Mouse (Mus musculus): ENCODE data around the gene Rb1.

Rb1 gene

DNA sequence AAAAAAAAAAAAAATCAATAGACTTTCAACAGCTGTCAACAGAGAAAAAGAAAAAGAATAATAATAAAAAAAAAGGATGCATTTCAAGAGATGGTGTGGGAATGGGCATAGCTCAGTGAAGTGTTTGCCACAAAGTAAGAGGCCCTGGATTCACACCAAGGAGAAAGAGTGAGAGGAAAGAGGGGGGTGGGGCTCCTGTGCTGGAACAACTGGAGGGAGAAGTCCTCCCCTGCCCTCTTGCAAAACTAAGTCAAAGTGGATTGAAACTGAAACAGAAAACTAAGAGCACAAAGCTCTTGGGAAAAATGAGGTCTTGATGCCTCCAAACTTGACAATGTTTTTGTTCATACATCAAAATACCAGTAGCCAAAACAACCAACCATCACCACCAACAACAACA is 116.4 kb downstream of the Rb1 start:
- DNase-seq (ENCODE audit: low spot score): no peak

DNA sequence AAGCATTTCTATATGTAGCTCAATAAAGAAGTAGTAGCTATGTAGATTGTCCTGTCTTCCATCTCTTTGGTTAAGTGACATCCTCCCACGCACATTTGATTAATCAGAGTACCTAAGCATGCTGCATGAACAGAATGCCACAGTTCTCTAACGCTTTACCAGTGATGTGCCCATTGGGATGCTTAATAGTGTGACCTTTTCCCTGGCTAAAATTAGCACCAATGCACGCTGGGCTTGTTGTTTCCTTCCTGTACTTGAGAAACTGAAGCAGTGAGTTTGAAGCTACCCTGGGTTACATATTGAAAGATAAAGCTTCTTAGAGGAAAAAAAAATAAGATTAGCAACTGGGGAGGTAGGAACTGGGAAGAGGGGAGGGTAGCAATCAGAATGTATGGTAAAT is 121.6 kb downstream of the Rb1 start:
- DNase-seq (ENCODE audit: low spot score): no peak

DNA sequence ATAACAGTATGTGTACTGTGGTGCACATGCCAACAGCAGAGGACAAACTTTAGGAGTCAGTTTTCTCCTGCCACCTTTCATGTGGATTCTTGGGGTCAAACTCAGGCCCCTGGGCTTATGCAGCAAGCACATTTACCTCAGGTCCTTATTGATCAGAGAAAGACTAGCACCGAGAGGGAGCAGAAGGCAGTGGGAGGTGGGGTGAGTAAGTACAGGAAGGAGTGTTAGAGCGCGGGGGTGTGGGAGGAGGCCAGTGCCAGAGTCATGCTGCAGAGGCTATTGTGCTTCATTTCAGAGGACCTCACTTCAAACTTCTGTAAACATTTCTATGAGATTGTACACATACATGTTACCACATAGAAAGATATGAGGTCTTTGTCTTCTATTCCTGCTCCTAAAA is 124.2 kb downstream of the Rb1 start:
- DNase-seq (ENCODE audit: low spot score): no peak

DNA sequence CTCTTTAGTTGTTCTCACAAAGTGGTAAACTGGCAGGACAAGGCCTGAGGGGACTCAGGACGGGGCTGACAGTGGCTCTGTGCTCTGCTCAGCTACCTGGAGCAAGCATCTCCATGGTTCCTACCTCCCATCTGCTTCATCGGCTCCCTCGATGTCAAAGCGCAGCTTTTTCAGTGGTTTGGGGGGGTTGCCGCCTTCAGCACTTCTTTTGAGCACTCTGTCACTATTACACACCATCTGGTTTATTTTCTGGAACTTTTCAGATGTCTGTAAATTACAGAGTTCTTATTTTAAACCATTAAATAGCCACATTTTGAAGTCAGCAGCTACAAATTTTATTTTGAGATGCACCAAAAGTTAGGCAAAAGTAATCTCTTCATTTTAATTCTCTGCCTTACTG is 126.6 kb downstream of the Rb1 start:
- no peak for DNase-seq (ENCODE audit: low spot score)

DNA sequence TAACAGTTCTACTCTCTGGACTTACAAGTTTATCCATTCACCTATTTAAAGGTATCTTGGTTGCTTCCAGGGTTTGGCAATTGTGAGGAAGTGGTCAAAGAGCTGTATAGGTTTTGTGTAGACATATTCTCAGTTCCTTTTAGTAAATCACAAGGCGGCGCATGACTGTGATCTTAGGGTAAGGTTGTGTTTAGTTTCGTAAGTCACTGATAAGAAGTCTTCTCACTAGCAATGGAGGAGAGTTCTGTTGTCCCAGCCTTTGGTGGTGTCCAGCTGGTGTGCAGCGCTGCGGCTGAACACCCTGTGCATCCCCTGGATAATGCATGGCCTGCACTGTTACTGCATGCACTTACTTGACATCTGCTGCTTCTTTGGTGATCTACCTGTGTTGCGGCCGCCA is 138.7 kb downstream of the Rb1 start:
- DNase-seq (ENCODE audit: low spot score): no peak

DNA sequence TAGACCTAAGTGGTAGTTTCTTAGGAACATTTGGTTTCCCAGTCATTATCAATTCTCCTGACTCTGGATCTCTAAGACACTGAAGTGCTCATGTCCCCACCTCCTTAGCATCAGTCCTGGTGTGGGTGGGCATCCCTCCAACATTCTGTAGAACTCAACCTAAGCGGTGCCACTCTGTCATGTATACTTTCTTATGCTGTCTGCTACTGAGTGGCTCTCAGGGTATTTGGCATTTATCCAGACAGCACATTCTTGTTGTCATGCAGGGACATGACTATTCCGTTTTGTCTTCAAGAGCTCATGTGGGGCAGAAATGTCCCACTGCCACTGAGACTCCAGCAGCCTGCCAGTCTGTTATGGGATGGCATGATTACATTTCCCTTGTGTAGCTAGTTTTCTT is 144.5 kb downstream of the Rb1 start:
- DNase-seq (ENCODE audit: low spot score): no peak

DNA sequence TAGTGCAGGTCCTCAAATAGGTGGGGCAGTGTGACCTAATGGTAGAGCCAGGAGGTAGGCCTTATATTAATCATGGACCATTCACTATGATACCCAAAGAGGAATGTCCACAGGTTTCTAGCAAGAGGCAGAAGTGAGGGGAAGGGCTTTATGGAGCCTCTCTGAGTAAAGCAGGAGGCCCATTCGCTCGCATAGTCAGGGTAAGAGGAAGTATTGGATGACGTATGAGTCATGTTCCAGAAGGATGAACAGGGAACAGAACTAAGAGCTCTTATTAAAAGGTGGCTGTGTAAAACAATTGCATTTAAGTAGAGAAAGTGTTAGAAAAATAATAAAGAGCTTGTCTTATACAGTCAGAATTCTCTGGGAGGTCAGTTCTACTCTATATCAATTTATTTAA is 145.0 kb downstream of the Rb1 start:
- no peak for DNase-seq (ENCODE audit: low spot score)

DNA sequence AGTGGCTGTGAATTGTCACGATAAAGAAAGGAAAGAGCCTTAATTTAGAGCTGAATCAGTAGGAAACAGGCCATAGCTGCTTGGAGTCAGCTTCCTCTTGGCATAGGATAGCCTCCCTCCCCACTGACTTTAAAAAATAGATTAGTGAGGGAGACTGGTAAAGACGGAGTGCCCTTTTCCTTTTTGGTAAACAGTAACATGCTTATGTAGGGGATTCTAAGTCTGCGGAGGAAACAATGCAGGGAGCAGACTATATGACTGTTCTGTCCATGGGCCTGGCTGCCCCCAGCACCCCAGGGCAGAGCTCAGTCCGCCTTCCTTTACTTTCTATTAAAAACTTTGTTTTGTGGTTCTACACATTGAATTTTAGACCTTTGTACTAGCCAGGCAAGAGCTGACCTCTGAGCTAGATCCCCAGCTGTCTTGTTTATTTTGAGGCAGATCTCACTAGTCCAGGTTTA is 146.4 kb downstream of the Rb1 start:
- no peak for DNase-seq (ENCODE audit: low spot score)

DNA sequence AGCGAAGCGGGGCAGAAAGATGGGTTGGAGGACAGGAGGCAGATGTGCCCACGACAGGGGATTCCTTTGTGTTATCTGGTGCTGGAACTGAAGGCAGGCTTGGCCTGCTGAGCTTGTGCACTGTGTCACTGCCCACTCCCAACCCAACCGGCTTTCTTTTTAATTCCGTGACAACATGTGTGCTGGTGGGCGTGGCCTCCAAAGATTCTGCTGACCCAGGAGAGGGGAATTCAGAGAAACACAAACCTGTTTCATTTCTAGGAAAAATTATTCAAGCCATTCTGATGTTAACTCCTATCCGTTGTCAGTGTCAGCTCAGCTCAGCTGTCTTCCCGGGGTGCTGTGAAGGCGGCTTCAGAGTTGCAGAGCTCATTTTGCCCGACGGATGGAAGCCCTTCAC is 147.7 kb downstream of the Rb1 start:
- no peak for DNase-seq (ENCODE audit: low spot score)

DNA sequence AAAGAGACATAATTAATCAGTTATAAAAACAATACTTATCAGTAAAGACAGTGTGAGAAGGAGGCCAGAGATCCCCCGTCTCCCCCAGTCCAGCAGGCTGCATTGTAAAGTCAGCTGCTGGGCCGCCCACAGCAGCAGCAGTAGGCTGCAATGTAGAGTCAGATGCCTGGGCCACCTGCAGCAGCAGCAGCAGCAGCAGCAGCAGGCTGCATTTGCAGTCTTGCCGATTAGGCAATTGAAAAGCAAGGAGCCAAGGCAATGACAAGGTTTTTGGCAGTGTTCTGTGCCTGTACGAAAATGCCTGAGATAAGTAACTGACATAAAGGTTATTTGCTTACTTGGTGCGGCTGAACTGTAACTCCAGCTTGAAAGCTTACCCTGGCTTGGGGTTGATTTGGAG is 149.4 kb downstream of the Rb1 start:
- DNase-seq (ENCODE audit: low spot score): no peak

DNA sequence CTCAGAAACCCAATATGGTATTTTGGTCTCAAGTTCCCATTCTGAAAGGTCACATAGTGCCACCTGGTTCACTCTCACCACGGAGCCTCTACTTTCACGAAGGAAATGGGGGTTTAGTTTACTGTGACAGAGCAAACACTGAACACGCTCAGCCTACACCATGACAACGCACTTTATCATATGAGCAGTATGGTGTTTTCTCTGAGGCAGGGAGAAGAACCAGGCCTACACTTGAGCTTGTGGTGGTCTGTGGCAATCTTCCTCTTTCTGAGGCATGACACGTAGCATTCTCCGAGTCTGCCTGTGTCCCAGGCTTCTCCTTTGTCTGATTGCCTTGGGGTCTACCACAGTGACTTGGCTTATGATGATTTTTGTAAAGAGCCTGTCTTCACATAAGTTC is 149.8 kb downstream of the Rb1 start:
- no peak for DNase-seq (ENCODE audit: low spot score)

DNA sequence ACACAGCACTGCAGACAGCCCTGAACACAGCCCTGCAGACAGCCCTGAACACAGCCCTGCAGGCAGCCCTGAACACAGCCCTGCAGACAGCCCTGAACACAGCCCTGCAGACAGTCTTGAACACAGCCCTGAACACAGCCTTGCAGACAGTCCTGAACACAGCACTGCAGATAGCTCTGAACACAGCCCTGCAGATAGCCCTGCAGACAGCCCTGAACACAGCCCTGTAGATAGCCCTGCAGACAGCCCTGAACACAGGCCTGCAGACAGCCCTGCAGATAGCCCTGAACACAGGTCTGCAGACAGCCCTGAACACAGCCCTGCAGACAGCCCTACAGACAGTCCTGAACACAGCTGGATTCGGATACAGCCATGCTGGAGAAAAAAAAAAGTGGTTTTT is 150.6 kb downstream of the Rb1 start:
- no peak for DNase-seq (ENCODE audit: low spot score)

DNA sequence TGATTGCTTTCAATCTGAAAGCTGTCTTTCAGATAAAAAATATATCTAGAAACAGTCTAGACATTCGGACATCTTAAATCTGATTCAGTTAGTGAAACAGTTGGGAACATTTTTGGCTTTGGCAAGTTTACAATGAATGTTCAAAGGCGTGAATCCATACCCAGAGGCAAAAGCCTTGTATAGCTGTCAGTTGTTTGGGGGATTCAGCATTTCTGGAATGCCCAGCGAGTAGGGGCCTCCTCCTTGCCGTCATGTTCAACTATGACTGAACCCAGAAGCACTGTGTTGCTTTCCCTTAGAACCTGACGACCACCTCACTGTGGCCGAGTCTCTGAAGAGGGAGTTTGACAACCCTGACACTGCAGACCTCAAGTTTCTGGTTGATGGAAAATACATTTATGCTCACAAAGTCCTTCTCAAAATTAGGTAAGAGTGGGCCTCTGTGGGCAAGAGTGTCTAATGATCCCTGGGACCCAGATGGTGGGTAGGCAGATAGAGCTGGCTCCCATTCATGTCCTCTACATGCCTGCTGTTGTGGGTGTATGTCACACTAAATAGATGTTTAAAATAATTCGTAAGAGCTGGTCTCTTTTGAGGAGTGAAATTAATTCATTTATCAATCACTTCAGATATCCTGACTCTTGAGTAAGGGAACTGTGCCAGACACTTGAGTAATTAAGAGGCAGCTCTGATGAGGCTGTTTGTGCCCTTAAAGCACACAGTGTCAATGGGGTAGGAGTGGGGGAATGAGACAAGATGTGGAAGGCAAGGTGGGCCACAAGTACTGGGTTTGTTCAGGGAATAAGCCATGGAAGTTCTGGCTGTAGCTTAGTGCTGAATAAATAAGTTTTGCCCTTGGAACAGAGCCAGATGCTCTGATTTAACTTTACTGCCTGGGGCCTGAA is 151.3 kb downstream of the Rb1 start:
- no peak for DNase-seq (ENCODE audit: low spot score)

DNA sequence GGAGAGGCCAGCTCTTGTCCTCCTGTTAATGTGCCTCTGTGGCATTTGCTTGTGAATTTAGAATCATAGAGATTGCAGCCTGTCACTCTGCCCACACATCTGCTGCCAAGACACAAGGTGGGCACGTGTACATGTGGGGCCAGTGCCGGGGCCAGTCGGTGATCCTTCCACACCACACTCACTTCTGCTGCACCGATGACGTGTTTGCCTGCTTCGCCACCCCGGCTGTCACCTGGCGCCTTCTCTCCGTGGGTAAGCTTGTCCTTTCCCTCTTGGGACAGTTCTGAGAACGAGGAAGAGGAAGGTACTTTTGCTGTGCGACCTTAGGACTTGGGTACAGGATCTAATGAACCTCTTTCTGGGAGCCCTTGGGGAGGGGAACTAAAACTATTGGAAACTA is 152.0 kb downstream of the Rb1 start:
- DNase-seq (ENCODE audit: low spot score): no peak

DNA sequence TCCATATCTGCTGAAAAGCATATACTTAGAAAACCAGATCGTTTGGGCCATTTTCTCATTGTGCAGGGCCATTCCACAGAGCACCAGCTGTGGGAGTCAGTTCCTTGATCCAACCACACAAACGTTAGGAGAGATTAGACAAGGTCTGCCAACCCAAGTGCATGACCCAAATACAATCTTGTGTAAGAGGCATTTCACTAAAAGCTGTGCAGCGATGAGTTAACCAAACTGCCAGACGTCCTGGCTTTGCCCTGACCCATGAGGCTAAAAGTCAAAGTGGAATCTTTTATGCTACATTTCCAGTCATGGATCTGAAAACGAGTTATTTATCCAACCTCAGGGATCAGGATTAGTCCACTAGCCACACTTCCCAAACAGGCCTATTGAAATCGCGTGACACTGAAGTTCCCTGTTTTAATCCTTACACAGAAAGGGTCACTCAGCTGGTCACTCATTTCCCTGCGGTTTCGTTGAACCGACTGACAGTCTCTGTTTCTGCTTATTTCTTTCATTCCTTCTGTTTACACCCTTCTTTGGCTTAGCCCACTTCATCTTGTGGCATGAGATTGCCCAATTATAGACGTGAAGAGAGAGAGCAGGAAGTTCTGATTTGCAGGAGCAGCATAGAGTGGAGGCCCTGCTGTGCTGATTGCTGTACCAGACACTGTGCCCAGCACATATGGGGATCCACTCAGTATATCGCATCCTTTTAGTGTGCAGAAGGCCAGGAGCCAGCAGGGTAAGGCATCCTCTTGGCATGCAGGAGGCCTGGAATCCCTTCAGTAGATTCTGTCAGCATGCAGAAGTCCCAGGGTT is 153.2 kb downstream of the Rb1 start:
- DNase-seq (ENCODE audit: low spot score): no peak

DNA sequence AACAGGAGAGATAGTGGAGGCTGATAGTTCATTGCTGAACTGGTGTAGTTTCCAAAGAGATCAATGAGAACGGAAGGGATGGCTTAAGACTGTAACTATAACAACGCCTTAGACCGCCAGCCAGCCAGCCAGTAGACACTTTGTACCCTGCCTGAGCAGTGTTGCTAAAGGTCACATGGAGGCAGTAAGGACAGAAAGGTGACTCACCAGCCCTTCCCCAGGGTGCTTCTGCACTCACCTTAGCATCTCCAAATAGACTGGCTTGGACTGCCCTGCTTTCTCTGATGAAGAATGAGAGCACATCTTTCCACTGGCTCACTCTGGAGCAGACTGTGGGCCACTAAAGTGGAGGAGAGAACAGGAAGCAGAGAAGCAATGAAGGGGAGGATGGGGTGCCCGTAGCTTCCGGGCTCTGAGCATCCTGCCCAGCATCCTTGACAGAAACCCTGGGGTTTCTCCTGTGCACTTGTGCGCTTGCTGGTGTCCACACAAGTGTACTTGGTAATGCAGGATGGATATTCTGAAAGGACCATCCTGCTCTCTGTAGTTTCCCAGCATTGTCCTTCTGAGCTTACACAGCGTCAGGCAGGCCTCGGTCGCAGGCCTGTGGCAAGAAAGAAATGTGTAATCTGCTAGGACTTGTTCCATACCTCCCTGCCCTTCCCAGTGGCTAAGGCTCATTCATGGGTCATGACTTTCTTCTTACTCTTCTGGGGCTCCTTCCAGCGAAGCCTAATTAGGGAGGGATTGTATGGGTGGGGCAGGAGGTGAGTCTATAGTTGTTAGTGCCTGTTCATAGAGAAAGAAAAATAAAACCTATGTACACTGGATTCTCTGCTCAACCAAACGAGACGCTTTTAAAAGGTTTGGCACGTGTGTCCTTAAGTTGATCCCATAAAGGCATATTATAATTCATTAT is 155.4 kb downstream of the Rb1 start:
- no peak for DNase-seq (ENCODE audit: low spot score)

DNA sequence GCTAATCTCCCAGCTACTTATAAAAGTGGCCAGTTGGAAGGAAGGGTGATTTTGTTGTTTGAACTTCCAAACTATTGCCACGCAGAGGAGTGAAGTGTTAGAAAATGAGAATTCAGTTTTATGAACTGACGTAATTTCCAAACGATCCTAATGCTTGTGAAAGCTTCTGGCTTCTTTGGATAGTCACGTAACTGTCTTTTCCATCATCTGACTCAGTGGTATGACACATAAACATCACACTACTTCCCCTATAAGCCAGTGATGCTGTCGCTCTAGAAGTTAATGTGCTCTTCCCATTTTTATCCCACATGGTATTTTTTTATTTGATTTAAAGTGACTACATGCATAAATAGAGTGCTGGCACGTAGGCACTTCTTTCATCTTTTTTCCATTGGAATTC is 157.0 kb downstream of the Rb1 start:
- no peak for DNase-seq (ENCODE audit: low spot score)

DNA sequence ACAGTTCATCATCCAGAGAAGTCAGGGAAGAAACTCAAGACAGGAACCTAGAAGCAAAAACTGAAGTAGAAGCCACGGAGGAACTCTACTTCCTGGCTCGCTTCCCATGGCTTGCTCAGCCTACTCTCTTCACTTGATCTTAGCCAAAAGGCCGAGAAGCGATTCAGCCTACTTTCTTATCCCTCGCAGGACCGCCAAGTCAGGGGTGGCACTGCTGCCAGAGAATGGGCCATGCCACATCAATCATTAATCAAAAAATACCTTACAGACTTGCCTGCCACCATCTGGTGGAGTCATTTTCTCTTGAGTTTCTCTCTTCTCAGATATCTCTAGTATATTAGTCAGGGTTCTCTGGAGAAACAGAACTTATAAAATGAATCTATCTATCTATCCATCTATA is 160.5 kb downstream of the Rb1 start:
- DNase-seq (ENCODE audit: low spot score): no peak

DNA sequence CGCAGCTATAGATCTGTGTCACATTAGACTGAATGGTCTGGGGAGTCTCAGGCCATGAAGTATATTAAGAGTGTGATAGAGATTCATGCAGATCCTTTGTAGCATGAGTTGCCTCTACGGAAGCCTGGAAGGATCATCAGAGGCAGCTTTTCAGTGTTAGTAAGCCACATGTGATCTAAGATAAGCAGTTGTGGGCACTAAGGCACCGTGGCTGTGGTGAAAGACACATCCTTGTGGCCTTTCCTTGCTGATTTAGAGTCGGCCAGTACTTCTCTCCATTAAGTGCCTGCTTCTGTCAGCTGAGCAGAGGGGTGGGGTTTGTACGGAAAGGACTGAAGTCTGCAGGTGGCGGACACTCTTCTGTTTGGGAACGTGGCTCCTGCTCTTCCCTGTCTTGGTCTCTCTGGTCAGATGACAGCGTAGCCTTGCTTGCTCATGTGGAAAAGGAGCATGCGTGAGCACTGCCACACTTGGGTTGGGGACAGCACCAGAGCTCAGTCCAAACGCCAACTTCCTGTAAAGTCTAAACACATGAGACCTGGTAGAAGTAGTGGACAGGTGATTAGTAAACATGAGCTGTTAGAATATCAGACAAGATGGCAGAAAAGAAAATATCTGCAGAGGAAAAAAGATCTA is 162.1 kb downstream of the Rb1 start:
- no peak for DNase-seq (ENCODE audit: low spot score)

DNA sequence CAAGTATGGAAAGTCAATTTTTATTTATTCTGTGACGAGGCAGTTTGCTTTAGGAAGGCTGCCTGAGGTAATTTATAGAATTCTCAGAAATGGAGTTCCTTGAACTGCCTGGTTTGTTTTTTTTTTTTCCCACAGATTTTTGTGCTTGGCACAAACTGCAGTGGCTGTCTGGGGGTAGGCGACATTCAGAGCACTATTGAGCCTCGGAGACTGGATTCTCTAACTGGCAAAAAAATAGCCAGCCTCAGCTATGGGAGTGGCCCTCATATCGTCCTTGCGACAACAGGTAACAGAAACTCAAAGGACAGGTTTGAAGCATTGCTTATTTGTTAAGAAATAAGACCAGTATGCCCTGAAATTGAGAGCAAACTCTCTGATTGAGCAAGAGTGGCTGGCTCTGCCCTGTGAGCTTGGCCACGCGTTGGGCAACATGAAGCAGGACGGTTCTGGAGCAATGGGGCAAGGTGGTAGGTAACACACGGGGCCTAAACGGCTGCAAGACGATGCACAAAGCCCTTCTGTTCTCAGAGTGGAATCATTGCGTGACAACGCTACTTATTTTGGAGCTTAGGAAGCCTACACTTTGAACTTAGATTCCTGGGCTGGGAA is 163.3 kb downstream of the Rb1 start:
- DNase-seq (ENCODE audit: low spot score): no peak

DNA sequence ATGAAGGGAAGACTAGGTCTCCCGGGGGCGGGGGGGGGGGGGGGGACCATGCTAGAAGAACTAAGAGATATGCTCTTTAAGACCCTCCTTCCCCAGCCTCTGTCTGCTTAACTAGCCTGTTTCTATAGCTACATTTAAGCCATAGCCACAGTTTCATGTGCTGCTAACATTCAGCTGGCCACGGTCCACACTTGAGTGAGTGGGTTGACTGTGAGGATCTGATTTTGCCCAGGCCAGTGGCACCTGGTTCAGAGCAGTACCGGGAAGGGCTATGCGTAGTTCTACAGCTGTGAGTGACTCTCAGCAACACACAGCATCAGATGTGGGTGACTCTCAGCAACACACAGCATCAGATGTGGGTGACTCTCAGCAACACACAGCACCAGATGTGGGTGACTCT is 164.3 kb downstream of the Rb1 start:
- no peak for DNase-seq (ENCODE audit: low spot score)
